Mouse (Mus musculus) spleen, adult 2 months (tissue): ENCODE measurements at regions not wholly inside any gene's neighbourhood (a gene's known extent, or its start where the extent isn't known, plus 50 kb on each side); places are given as distances from the start of the nearest gene placed in this dataset.

Experiments used
- CTCF ChIP-seq: fragments of 200-500 bp; IDR thresholded peaks from 2 replicates; pipeline ENCODE4 v1.5.1; 2011; ENCODE audit warnings: mild to moderate bottlenecking, inconsistent platforms; ENCODE audit not compliant: insufficient read depth, insufficient read length, insufficient replicate concordance; ENCODE audit errors: extremely low read depth
- POLR2A ChIP-seq: fragments of 200-500 bp; IDR thresholded peaks from 2 replicates; pipeline ENCODE4 v1.6.1; 2011; ENCODE audit warnings: low read depth, low read length, inconsistent platforms

- TF ChIP-seq POLR2A (no peak), CTCF (no peak)
These were observed 124.2 kb upstream of the 1700016C15Rik start for GRCm38 (mm10) chr1:177605353-177605969.
